ENCODE assay signal across 8 mouse cellular contexts in the genomic region with DNA sequence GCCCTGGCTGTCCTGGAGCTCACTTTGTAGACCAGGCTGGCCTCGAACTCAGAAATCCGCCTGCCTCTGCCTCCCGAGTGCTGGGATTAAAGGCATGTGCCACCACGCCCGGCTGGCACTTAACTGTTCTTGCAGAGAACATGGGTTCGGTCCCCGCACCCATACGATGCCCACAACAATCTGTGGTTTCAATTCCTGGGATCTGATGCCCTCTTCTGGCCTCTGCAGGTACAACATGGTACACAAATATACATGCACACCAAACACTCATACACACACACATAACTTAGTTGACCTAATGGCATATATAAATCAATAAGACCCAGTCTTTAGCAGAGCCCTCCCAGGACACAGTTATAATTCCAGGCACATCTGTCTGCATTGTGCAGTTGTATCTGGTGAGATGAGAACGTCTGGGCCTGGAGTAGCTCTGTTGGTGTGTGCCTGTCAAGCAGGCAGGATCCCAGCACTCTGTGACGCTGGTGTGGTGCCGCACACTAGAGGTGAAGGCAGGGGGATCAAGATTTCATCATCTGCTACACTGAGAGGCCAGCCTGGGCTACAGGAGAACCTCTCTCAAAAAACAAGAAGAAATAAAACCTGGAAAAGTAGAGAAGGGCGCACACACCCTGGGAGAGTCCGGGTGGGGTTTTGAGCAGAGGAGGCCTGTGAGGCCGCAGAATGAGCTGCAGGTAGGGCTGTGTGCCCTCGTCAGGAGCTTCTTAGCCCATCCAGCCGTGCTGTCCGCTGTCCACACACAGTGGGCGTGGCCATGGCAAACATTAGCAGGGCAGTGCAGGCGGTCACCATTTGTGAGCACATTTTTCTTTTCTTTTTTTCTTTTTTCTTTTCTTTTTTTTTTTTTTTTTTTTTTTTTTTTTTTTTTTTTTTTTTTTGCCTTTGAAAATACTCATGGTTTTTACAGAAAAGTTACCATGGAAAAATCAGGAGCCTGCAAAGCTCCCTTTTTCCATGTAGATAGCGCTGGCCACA. TPM values are rescaled to one million over a fixed set of nuclear protein-coding genes. Genes with fewer than 3 reads are reported as not detected.
DNase-seq lines count a peak whose midpoint lies in the region; ATAC-seq and TF ChIP-seq lines count a peak whose summit lies in the region.

No protein-coding gene starts in this region.

- no peak overlapping the region for H3K4me3 ChIP-seq in embryonic facial prominence, embryonic 11.5 days (ENCODE audit: low read depth, low read length)
- H3K4me3 ChIP-seq in lung, postnatal 0 days (ENCODE audit: low read depth, low read length) = no peak overlapping the region

- H3K27me3 ChIP-seq in embryonic facial prominence, embryonic 11.5 days (ENCODE audit: control insufficient read depth, insufficient read depth, low read length) = no peaks in the 10 kb centered on the region
- no peaks in the 10 kb centered on the region for H3K27me3 ChIP-seq in lung, postnatal 0 days (replicated peaks; ENCODE audit: insufficient read depth, low read length)
- no peaks in the 10 kb centered on the region for H3K27me3 ChIP-seq in splenic B cell, adult 2 months (ENCODE audit: control insufficient read depth, insufficient read depth, low read length, poor library complexity, severe bottlenecking)

- no peaks in the 10 kb centered on the region for H3K4me1 ChIP-seq in embryonic facial prominence, embryonic 11.5 days (ENCODE audit: control insufficient read depth, insufficient read depth, low read length)
- H3K4me1 ChIP-seq in lung, postnatal 0 days (ENCODE audit: insufficient read depth, low read depth, low read length) = no peaks in the 10 kb centered on the region

- peaks cover 6% of the 10 kb centered on the region for H3K36me3 ChIP-seq in embryonic facial prominence, embryonic 11.5 days (replicated peaks; ENCODE audit: control insufficient read depth, insufficient read depth, low read depth, low read length)
- H3K36me3 ChIP-seq in lung, postnatal 0 days (ENCODE audit: insufficient read depth, low read length) = peaks cover 45% of the 10 kb centered on the region
- H3K36me3 ChIP-seq in splenic B cell, adult 2 months (ENCODE audit: control insufficient read depth, insufficient read depth, low read length, poor library complexity, severe bottlenecking) = peaks cover 32% of the 10 kb centered on the region

- H3K4me2 ChIP-seq in embryonic facial prominence, embryonic 11.5 days (ENCODE audit: low read depth, low read length) = no peak overlapping the region
- no peak overlapping the region for H3K4me2 ChIP-seq in lung, postnatal 0 days (replicated peaks; ENCODE audit: low read depth, low read length)

- 89% methylated on average over 18 of the region's 20 CpGs for WGBS in embryonic facial prominence, embryonic 11.5 days
- 83% methylated on average over 18 of the region's 20 CpGs for WGBS in lung, postnatal 0 days

- DNase-seq in frontal cortex, postnatal 10 days (ENCODE audit: low spot score in 2 of 2) = no peak
- DNase-seq in 3T3-L1 (ENCODE audit: low read depth, low spot score) = peak; percentile 63
- DNase-seq in adipocyte (ENCODE audit: low spot score) = peak; percentile 30
- peak; percentile 40 for DNase-seq in embryonic facial prominence, embryonic 11.5 days (ENCODE audit: low spot score)
- DNase-seq in kidney, postnatal 14 days = peak; percentile 69
- peak; percentile 35 for DNase-seq in lung, postnatal 0 days (ENCODE audit: low spot score)
- DNase-seq in splenic B cell, adult 2 months (ENCODE audit: low read depth, low spot score) = peak; percentile 78

- no peak overlapping the region for H3K27ac ChIP-seq in embryonic facial prominence, embryonic 11.5 days (replicated peaks; ENCODE audit: low read depth, low read length)
- H3K27ac ChIP-seq in lung, postnatal 0 days (ENCODE audit: low read length) = no peak overlapping the region

- peak; percentile 44; the same call in 1 of the 2 replicates for ATAC-seq in frontal cortex, adult (ENCODE audit: low TSS enrichment)
- no peak for ATAC-seq in embryonic facial prominence, embryonic 11.5 days (replicated peaks; ENCODE audit: insufficient number of reproducible peaks, low FRiP score, low TSS enrichment, low read depth)
- ATAC-seq in lung, postnatal 0 days = peak; percentile 41

- no peaks in the 10 kb centered on the region for H3K9me3 ChIP-seq in embryonic facial prominence, embryonic 11.5 days (replicated peaks; ENCODE audit: control insufficient read depth, low read length)
- no peaks in the 10 kb centered on the region for H3K9me3 ChIP-seq in lung, postnatal 0 days (ENCODE audit: low read length)

- H3K9ac ChIP-seq in embryonic facial prominence, embryonic 11.5 days (replicated peaks; ENCODE audit: low read length) = no peak overlapping the region
- no peak overlapping the region for H3K9ac ChIP-seq in lung, postnatal 0 days (replicated peaks; ENCODE audit: low read depth)

- peak; percentile 78 for TF ChIP-seq CTCF in lung, postnatal 0 days (IDR thresholded peaks at IDR 0.05)

- TF ChIP-seq EP300 in lung, postnatal 0 days (IDR thresholded peaks at IDR 0.05) = no peak

RNA-seq across cellular contexts. Expression of gene Tmed1, which starts 40.7 kb away (rescaled TPM):
- 81.3 and 86.9 TPM in 2 replicates for polyA plus RNA-seq in embryonic facial prominence, embryonic 11.5 days (2014; fragmentation: Nextera tagmentation; extraction: Ambion mirVana)
- polyA plus RNA-seq in lung, postnatal 0 days (2015; fragmentation: Nextera tagmentation; extraction: Ambion mirVana) = 60.8 and 71.3 TPM in 2 replicates

RNA-seq across cellular contexts. Expression of gene Dnm2, which starts 44.6 kb away (rescaled TPM):
- polyA plus RNA-seq in embryonic facial prominence, embryonic 11.5 days (2014; fragmentation: Nextera tagmentation; extraction: Ambion mirVana) = 57.1 and 58.0 TPM in 2 replicates
- polyA plus RNA-seq in lung, postnatal 0 days (2015; fragmentation: Nextera tagmentation; extraction: Ambion mirVana) = 79.8 and 81.1 TPM in 2 replicates

RNA-seq across cellular contexts. Expression of gene AB124611, which starts 56.6 kb away (rescaled TPM):
- polyA plus RNA-seq in embryonic facial prominence, embryonic 11.5 days (2014; fragmentation: Nextera tagmentation; extraction: Ambion mirVana) = 1.00 and 1.4 TPM in 2 replicates
- polyA plus RNA-seq in lung, postnatal 0 days (2015; fragmentation: Nextera tagmentation; extraction: Ambion mirVana) = 5.2 and 5.5 TPM in 2 replicates

RNA-seq across cellular contexts. Expression of gene Qtrt1, which starts 57.7 kb away (rescaled TPM):
- 47.6 and 51.5 TPM in 2 replicates for polyA plus RNA-seq in embryonic facial prominence, embryonic 11.5 days (2014; fragmentation: Nextera tagmentation; extraction: Ambion mirVana)
- 17.4 and 20.6 TPM in 2 replicates for polyA plus RNA-seq in lung, postnatal 0 days (2015; fragmentation: Nextera tagmentation; extraction: Ambion mirVana)

Comparison
In these comparisons a context has a peak if more than half of its experiments do, and no peak if none do; other contexts are left out.
1. DNase-seq: peak in 3T3-L1 (single experiment), adipocyte (single experiment), embryonic facial prominence, embryonic 11.5 days (single experiment), kidney, postnatal 14 days (single experiment), lung, postnatal 0 days (single experiment) and splenic B cell, adult 2 months (single experiment); none in frontal cortex, postnatal 10 days (0 of 2).